Mouse (Mus musculus): ENCODE results near the gene Rabep1.

Rabep1 gene

GRCm38 (mm10) chr11:70973947-70974346 lies 129.4 kb downstream of the Rabep1 start:
- DNase-seq (ENCODE audit: low spot score): no peak

GRCm38 (mm10) chr11:70975193-70975592 lies 130.6 kb downstream of the Rabep1 start:
- no peak for DNase-seq (ENCODE audit: low spot score)

DNA sequence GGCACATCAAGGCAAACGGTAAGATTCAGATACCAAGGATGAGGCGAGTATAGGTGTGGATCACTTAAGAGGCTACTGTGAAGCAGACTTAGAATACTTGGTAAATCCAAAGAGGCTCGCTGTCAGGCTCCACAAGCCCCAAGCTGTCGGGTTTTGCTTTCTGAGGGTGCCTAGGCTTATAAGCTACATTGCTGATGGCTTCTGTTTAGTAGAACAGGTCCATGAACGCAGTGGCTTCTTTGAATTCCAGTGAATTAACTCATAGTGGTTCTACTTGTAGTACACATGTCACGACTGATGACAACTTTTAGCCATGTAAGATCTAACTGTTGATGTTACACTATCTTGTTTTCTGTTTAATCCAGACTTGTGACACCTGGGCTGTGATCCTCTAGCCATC lies 132.7 kb downstream of the Rabep1 start:
- DNase-seq (ENCODE audit: low spot score): no peak

- DNase-seq (ENCODE audit: low spot score): no peak
Observed at GRCm38 (mm10) chr11:70980232-70980631, 135.7 kb downstream of the Rabep1 start.

DNA sequence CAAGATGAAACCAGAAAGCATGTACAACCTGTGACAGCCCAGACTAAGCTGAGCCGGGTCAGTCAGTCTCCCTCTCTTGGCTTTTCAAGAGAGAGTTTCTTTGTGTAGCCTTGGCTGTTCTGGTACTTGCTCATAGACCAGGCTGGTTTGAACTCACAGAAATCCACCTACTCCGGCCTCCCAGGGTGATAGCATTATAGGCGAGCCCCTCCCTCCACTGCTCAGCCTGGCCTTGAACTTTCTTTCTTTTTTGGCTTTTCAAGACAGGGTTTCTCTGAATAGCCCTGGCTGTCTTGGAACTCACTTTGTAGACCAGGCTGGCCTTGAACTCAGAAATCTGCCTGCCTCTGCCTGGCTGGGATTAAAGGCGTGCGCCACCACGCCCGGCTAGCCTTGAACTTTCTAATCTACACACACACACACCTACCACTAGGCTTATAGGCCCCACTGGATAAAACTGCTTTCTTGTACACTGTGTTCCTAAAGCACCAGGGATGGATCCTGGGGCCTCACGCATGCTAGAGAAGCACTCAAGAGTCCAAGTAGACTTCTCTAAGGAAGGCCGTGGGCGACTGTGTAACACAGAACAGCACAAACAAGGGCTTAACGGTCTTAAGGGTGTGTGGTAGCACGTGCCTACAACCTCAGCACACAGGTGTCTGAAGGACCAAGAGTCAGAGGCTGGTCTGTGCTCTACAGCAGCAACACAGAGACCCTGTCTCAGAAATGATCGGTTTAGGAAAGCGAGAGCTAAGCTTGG lies 136.4 kb downstream of the Rabep1 start:
- DNase-seq (ENCODE audit: low spot score): no peak

- no peak for DNase-seq (ENCODE audit: low spot score)
Observed at GRCm38 (mm10) chr11:70982030-70982429, 137.5 kb downstream of the Rabep1 start.

DNA sequence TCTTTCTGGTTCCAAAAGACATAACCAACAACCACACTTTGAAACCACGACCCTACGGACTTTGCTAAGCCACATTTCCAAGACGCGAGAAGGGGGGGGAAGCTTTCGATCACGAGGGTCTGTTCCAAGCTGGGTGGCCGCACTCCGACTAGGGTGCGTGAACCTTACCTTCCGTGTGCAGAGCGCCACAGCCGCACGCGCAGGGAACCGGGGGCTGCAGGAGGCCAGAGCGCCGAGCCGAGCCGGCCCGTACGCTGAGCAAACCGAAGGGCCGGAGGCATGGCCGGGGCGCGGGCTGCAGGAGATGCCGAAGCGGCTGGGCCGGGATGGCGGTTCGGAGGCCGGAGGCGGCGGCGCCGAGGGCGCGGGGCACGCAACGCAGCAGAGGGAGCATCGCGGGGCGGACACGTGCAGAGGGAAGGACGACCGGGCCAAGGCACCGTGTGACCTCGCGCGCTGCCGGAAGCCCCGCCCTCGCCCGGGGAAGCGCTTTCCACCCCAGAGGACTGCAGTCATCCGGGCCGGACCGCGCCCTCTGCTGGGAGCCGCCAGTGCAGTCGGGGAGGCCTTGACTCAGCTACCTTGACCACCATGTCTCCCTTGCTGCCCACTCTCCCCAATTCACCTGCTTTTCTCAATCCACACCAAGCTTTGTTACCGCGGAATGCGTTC lies 138.1 kb downstream of the Rabep1 start, which contains the start of gene C1qbp:
C1qbp (minus strand) TSS at position 470 of the 672 bp plus-strand sequence.
- peak; percentile 93 for DNase-seq (ENCODE audit: low spot score)
